ENCODE assay signal across 22 mouse cellular contexts in the genomic region with DNA sequence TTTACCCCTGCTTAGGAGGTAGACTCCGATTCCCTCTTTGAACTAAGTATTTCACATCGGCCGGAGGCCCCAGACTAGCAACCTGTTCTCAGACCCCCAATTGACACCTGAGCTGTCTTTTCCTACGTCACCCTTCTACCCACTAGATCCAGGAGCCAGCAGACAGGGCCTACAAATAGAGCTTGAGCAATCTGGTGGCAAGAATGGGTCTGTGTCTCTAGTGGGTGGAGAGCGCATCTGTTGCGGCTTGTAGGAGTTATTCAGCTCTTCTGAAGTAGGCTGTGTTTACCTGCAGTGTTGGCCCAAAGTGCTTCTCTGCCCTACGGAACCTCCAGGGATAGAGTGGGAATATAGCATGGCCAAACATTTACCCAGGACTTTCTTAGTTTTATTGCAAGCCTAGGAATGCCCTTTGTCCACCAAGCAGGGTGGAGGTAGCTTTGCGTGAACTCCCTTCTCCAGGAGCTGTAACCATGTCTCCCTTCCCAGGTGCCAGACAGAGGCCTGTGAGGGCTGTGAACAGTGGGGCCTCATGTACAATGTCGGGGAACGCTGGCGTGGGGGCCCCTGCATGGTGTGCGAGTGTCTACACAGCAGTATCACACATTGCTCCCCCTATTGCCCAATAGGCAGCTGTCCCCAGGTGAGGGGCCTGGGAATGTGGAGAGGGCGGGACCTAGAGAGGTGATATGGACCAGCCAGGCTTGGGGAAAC. TPM values are rescaled to one million over a fixed set of nuclear protein-coding genes. Genes with fewer than 3 reads are reported as not detected.
A peak's percentile ranks its signal among the peaks of the same experiment; 100 is the strongest.
DNase-seq lines count a peak whose midpoint lies in the region; ATAC-seq lines count a peak whose summit lies in the region.
"Had no signal": no experiment of that assay in that cellular context is flagged by ENCODE, and none has a peak within 500 bp of the region (broad histone marks: within the 10 kb centered on the region; RNA-seq: fewer than 3 reads in every experiment).

No protein-coding gene starts in this region.

- no peaks in the 10 kb centered on the region for H3K9me3 ChIP-seq in intestine, embryonic 14.5 days (ENCODE audit: control insufficient read depth, low read length)
- no peaks in the 10 kb centered on the region for H3K9me3 ChIP-seq in hindbrain, embryonic 13.5 days
- H3K9me3 ChIP-seq: heart, embryonic 10.5 days; hindbrain, embryonic 15.5 days; limb, embryonic 13.5 days; liver, embryonic 15.5 days; megakaryocyte, embryonic 14.5 days had no signal

- 76% methylated on average over 13 of the region's 13 CpGs for WGBS in intestine, embryonic 14.5 days
- WGBS in hindbrain, embryonic 13.5 days = 90% methylated on average over 13 of the region's 13 CpGs

- intact Hi-C loops in left cerebral cortex, postnatal 4 days (cut with DNase I) = no loop called here
- intact Hi-C loops in left cerebral cortex, postnatal 25 days (cut with DNase I) = no loop called here

- H3K4me2 ChIP-seq in intestine, embryonic 14.5 days (ENCODE audit: low read length) = no peak overlapping the region
- no peak overlapping the region for H3K4me2 ChIP-seq in hindbrain, embryonic 13.5 days
- H3K4me2 ChIP-seq: hindbrain, embryonic 15.5 days; limb, embryonic 13.5 days; liver, embryonic 15.5 days had no signal

- no peaks in the 10 kb centered on the region for H3K27me3 ChIP-seq in intestine, embryonic 14.5 days (replicated peaks; ENCODE audit: control insufficient read depth, insufficient read depth, low read length)
- no peaks in the 10 kb centered on the region for H3K27me3 ChIP-seq in hindbrain, embryonic 13.5 days
- H3K27me3 ChIP-seq: hindbrain, embryonic 15.5 days; limb, embryonic 13.5 days; liver, embryonic 15.5 days had no signal

- H3K36me3 ChIP-seq in intestine, embryonic 14.5 days (ENCODE audit: control insufficient read depth, insufficient read depth, low read length) = no peaks in the 10 kb centered on the region
- no peaks in the 10 kb centered on the region for H3K36me3 ChIP-seq in hindbrain, embryonic 13.5 days
- H3K36me3 ChIP-seq: heart, embryonic 10.5 days; hindbrain, embryonic 15.5 days; limb, embryonic 13.5 days; liver, embryonic 15.5 days had no signal

- no peaks in the 10 kb centered on the region for H3K4me1 ChIP-seq in intestine, embryonic 14.5 days (replicated peaks; ENCODE audit: control insufficient read depth, insufficient read depth, low read length)
- H3K4me1 ChIP-seq in hindbrain, embryonic 13.5 days (replicated peaks) = no peaks in the 10 kb centered on the region
- H3K4me1 ChIP-seq: hindbrain, embryonic 15.5 days; liver, embryonic 15.5 days; megakaryocyte, embryonic 14.5 days had no signal

- peak; percentile 12 for DNase-seq in kidney, adult 18-20 months
- DNase-seq in kidney, adult 11 months = no peak
- DNase-seq in left cerebral cortex, adult 18-20 months (ENCODE audit: low spot score in 2 of 2) = peak; percentile 30 to 48
- no peak for DNase-seq in left cerebral cortex, postnatal 4 days
- DNase-seq in intestine, embryonic 14.5 days (ENCODE audit: low spot score) = peak; percentile 59
- DNase-seq in left cerebral cortex, postnatal 25 days (ENCODE audit: low spot score in 2 of 2) = peak; percentile 31 to 84
- no peak for DNase-seq in ovary, postnatal 10 days (ENCODE audit: low spot score)
- DNase-seq: adrenal gland, postnatal 36 days; cerebellum, postnatal 25 days; gastrocnemius, postnatal 25 days; heart, postnatal 14 days; lung, postnatal 10 days; retina, postnatal 1 day; thymus, adult 18-20 months had no signal

- no peak overlapping the region for H3K4me3 ChIP-seq in intestine, embryonic 14.5 days (ENCODE audit: low read depth, low read length)
- no peak overlapping the region for H3K4me3 ChIP-seq in hindbrain, embryonic 13.5 days
- H3K4me3 ChIP-seq: heart, embryonic 10.5 days; hindbrain, embryonic 15.5 days; limb, embryonic 13.5 days; liver, embryonic 15.5 days; megakaryocyte, embryonic 14.5 days had no signal

- 0 out of 2 replicates have a peak, but pooled peaks have one; percentile 49 for ATAC-seq in intestine, embryonic 14.5 days (replicated peaks; ENCODE audit: low FRiP score, low TSS enrichment, low read depth)
- ATAC-seq in hindbrain, embryonic 13.5 days (ENCODE audit: low FRiP score) = no peak
- ATAC-seq: activated CD4-positive, CD25-positive, alpha-beta regulatory T cell, adult 4 months; forebrain, embryonic 14.5 days had no signal

- H3K9ac ChIP-seq in intestine, embryonic 14.5 days (ENCODE audit: low read length) = no peak overlapping the region
- no peak overlapping the region for H3K9ac ChIP-seq in hindbrain, embryonic 13.5 days
- H3K9ac ChIP-seq: hindbrain, embryonic 15.5 days; limb, embryonic 13.5 days; liver, embryonic 15.5 days had no signal

- H3K27ac ChIP-seq in intestine, embryonic 14.5 days (ENCODE audit: low read depth) = 0 out of 2 replicates have a peak overlapping the region, but pooled peaks have one; percentile 12
- no peak overlapping the region for H3K27ac ChIP-seq in hindbrain, embryonic 13.5 days
- H3K27ac ChIP-seq: heart, embryonic 10.5 days; hindbrain, embryonic 15.5 days; limb, embryonic 13.5 days; liver, embryonic 15.5 days had no signal

RNA-seq across cellular contexts. Expression of a gene that starts 17.1 kb away (rescaled TPM):
- total RNA-seq in left cerebral cortex, adult 18-20 months (2021) = 1 to 10 TPM in 1 of 2 experiments, under 1 TPM in 1; 0.16 to 1.1 TPM
- total RNA-seq in left cerebral cortex, postnatal 4 days (2021) = under 1 TPM; 0.08 TPM
- polyA plus RNA-seq in intestine, embryonic 14.5 days (2014; fragmentation: Nextera tagmentation; extraction: Ambion mirVana) = 0.32 and 0.40 TPM in 2 replicates
- 1 to 10 TPM in 1 of 2 experiments, under 1 TPM in 1; 0.80 to 1.2 TPM for total RNA-seq in left cerebral cortex, postnatal 25 days (2021)
- polyA plus RNA-seq in hindbrain, embryonic 13.5 days (2015; fragmentation: Nextera tagmentation; extraction: Ambion mirVana) = 0.14 and 0.25 TPM in 2 replicates

RNA-seq across cellular contexts. Expression of a gene that starts 19.5 kb away (rescaled TPM):
- total RNA-seq in left cerebral cortex, adult 18-20 months (2021) = 10 to 100 TPM; 30.9 to 31.6 TPM
- 10 to 100 TPM; 27.7 to 29.6 TPM for total RNA-seq in left cerebral cortex, postnatal 4 days (2021)
- 22.4 and 23.1 TPM in 2 replicates for polyA plus RNA-seq in intestine, embryonic 14.5 days (2014; fragmentation: Nextera tagmentation; extraction: Ambion mirVana)
- total RNA-seq in left cerebral cortex, postnatal 25 days (2021) = 10 to 100 TPM; 21.7 to 33.1 TPM
- polyA plus RNA-seq in hindbrain, embryonic 13.5 days (2015; fragmentation: Nextera tagmentation; extraction: Ambion mirVana) = 22.0 and 22.5 TPM in 2 replicates

Comparison
In these comparisons a context has a peak if more than half of its experiments do, and no peak if none do; other contexts are left out.
1. DNase-seq: peak in kidney, adult 18-20 months (single experiment), left cerebral cortex, adult 18-20 months (2 of 2), intestine, embryonic 14.5 days (single experiment) and left cerebral cortex, postnatal 25 days (2 of 2); none in kidney, adult 11 months (single experiment), left cerebral cortex, postnatal 4 days (single experiment) and ovary, postnatal 10 days (single experiment).